Mouse (Mus musculus) liver, postnatal 0 days (tissue): ENCODE measurements around the gene Lrrc31.

Source experiments
- CTCF ChIP-seq: sonication (generic); IDR thresholded peaks from 2 replicates; pipeline ENCODE4 v1.5.1; 2016; ENCODE audit warnings: antibody characterized with exemption, low read depth
- EP300 ChIP-seq: IDR thresholded peaks from 2 replicates; pipeline ENCODE4 v1.6.1; 2016; ENCODE audit warnings: antibody characterized with exemption, low read depth, mild to moderate bottlenecking

DNA sequence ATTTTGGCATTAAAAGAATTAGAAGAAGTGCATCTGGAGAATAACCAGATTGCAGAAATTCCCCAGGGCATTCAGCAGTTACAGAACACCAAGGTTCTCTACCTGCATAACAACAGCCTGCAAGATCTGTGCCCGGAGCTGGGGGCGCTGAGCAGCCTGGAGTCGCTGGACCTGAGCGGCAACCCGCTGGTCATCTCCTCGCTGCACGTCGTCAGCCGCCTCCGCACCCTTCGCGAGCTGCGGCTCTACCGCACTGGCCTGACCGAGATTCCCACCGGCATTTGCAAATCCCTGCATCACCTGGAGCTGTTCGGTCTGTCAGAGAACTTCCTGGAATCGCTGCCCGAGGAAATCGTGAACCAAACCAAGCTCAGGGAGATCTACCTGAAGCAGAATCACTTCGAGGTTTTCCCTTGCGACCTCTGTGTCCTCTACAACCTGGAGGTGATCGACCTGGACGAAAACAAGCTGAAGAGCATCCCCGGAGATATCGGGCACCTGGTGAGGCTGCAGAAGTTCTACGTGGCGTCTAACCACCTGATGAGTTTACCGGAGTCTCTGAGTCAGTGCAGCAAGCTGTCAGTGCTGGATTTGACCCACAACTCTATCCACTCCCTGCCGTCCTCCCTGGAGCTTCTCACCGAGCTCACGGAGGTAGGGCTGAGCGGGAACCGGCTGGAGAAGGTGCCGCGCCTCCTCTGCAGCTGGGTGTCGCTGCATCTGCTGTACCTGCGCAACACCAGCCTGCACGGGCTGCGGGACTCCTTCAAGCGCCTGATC is 49.4 kb downstream of the Lrrc31 start:
- TF ChIP-seq CTCF = peak; percentile 38
- no peak for TF ChIP-seq EP300
